Mouse (Mus musculus): Measurements from ENCODE around the gene Arid5b.

Gene Arid5b

DNA sequence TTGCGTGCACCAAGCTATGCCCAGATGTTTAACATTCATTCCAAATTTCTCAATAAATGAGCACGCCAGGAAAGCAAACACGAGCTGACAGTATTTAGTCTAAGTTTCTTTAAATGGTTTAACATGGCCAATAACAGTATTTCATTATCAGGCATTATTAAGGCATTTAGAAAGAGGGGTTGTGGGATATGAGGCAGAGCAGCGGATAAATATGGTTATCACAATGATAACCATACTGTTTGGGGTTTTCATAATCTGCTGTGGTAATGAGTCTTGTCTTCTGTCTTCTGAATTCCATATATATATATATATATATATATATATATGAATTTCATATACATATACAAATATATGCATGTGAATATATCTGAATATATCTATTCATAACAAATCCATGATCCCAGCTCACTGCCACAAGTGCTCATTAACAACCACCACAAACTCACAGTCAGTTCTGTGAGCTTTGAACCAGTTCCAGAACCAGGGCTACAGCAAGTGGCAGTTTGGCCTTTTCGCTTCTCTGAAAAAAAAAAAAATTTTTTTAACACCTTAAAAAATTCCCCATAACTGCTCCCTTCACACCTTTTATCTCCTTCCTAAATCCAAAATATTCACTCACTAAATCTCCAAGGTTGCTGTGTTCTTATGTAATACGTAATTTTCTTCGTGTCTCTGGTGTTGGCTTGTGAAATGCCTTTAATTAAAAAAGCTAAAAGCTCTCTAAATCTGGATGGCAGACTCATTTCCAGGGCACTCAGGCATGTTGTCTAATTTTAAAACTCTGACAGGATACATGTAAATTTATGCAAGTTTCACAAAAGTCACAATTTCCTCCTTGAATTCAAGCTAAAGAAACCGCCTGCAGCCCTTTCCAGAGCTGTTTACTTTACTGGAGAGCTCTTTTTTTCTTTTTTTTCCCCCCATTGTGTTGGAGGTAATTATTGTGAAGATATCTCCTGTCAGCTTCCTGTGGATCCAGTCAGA lies 113.5 kb downstream of the Arid5b start:
- DNase-seq (ENCODE audit: low spot score), result no peak

DNA sequence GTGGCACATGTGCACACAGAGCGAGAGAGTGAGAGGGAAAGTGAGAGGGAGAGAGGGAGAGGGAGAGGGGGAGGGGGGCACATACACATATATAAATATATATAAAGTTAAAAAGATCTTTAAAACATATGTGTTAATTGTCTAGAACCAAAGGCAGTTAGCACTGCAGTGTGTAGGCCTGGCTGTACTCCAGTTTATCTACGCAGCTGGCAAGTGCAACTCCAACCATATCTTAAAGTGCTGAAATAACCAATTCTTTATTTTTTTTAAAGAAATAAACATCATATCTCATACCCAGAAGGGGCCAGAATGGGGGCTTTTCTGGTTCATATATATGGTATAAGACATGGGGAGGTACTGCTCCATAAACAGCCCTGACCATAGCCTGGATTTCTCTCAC lies 114.4 kb downstream of the Arid5b start:
- no peak for DNase-seq (ENCODE audit: low spot score)

DNA sequence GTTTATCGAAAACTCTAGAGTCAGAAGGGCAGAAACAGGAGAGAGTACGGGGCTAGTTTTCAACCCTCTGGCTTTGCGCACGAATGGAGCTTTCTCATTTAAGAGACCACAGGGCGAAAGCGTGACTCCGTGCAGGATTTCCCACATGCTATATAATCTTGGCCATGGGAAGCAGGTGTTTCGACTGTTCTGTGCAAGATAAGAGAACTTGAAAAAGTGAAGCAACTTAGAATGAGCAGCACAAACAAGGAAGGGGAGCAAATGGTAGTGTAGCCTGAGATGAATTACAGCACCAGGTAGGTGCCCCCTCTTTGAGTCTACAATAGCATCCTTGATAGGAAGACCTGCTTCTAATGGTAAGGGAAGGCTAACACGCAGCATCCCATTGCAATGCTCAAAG lies 118.8 kb downstream of the Arid5b start:
- no peak for DNase-seq (ENCODE audit: low spot score)

DNA sequence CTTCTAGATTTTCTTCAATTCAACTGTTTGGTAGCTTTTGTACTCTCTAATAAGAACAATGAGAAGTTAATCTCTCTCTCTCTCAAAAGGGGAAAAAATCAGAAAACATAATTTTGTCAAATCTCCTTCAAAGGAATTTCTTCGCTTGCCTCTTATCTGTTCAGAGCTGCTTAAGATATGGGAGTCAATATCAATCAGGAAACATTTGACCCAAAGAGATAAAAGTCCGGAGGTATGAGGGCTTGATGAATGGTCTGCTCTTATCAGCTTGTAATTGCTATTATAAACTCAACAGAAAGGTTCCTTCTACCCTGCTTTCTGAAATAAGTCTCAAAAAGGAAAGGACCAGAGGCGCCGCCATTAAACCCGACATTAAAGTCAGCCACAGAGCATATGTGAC lies 120.0 kb downstream of the Arid5b start:
- DNase-seq (ENCODE audit: low spot score), result no peak

DNA sequence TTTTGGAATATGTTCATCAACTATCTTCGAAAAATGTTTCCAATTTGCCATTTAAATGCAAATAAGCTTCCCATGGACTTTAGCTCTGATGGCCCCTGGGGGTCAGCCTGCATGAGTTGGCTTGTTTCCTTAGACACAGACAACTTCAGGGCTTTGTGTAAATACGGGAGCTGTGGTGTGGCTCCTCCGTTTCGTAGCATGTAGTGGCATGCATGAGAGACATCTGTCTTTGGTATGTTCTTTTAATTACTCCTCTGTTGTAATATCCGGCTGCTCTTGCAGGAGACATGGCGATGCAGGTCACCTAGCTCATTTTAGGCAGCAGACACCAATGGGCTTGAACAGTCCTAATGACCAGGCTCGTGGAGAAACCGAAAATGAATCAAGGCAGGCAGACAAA lies 121.0 kb downstream of the Arid5b start:
- no peak for DNase-seq (ENCODE audit: low spot score)

DNA sequence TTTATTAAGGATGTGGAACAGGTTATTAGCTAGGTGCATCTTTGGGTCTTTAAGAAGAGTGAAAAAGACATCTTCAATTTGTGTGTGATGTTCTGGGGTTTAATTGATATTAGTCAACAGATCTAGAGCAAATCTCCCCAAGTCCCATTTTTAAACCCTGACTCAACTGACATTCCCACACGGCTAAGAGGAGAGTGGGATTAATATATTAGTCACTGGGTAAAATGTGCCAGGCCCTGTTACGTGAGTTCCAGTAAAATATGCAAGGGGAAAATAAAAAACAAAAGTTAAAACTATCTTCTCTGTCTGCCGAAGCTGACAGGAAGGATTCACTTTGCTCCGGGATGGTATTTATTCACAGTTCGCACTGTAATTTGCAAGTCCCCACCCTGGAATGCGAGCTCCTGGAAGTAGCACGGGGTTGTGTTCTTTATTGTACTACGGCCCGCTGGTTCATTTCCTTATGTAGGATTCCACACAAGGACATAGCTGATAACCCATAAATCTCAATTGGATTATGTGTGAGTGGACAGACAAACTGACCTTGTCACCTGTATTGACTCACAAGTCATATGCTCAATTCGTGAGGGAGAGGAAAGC lies 121.8 kb downstream of the Arid5b start:
- DNase-seq (ENCODE audit: low spot score), result no peak

DNA sequence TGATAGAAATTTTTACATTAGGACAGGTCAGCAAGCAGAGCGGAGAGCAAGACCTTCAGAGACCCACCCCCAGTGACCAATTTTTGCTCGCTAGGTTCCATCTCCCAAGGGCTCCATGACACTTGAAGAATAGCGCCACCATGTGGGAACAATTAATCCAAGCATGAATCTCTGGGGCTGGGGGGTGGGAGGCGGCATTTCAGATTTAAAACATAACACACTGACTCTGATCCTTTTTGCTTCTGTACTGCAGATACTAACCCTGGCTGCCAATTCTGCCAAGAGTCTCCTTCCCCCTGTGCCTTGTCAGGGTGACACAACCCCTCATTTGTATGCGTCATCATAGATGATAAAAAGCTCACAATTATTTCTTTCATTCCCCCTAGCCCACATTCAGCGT lies 122.4 kb downstream of the Arid5b start:
- DNase-seq (ENCODE audit: low spot score), result no peak

DNA sequence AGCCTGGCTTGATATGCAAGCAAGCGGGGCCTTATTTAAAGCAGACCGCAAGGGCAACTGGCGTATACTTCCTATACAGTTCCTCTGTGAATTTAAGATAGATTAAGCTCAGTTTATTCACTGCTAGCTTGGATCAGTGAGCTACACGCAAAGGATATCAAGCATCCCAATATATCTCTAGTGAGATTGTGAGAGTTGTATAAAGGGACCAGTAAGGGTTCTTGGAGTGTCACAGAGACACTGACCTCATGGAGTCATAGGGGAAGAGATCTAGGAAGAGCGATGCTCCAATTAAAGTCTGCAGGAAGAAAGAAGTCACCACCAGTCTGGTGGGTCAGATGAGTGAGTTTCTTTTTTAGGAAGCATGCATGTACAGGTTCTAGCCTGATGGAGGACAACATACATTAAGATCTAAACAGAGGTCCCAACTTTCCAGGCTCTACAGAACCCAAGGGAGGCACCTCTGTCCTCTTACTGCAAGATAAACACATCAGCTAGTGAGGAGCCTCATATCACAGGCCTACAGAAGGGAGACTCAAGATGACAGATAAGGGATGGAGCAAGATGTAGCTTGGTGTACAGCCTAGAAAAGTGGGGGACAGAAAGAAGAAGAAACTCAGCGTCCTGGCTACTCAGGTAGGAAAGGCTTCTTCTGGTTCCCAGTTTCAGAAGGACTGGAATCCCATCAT lies 123.0 kb downstream of the Arid5b start:
- no peak for DNase-seq (ENCODE audit: low spot score)

DNA sequence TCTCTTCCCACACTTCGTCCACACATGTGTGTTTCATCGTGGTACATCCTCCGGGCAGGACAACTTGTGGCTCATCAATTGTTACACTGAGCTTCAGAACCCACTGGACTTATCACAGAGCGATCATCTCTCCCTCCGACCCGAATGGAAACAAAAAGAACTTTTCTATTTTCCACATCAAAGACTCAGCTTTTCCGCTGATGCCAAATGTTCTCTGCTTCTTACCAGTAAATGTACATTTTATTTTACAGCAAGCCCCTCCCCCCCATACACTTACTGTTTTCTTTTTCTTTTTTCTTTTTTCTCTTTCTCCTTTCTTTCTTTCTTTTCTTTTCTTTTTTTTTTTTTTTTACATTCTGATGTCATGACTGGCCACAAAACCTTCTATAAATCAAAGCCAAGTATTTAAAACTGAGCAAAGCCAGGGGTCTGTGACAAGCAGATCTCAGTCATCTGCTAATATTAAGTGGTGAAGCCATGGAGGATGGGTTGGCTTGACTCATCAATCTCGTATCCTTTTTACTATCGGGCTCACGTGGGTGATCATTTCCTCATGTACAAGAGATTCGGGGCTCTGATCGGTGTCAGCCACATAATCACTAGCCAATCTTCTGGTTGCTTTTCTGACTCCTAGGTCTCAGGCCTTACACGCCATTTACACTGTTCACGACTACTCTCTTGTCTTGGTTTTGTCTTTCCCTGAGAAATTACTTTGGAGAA lies 124.3 kb downstream of the Arid5b start:
- no peak for DNase-seq (ENCODE audit: low spot score)

DNA sequence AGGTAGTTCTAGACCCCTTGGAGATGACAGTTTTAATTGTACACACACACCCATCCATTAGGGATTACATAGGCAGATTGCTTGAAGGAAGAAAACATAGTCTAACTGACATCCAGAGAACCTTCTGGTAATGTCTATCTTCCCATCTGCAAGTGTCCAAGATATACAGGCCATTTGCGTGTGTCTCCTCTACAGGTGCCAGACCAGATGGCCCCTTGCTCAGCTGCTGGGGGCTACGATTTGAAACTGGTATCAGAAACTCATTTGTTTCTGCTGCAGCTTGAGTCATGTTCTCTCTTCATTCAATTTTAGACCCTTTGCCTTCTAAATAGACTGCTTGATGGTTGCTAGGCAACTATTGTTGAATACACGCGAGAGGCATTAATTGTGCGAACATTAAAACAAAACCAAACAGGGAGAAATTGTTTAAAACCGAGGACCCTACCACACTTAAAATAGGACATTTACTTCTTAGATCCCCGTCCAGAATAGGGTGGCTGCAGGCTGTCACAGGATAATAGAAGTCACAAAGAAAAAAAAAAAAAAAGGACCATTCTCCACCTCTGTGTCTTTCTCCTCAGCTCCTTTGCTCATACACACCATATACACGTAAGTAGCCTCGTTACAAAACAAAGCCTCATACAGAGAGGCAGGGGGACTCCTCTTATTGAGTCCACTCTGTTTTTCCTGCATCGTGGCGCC lies 125.0 kb downstream of the Arid5b start:
- DNase-seq (ENCODE audit: low spot score), result no peak

DNA sequence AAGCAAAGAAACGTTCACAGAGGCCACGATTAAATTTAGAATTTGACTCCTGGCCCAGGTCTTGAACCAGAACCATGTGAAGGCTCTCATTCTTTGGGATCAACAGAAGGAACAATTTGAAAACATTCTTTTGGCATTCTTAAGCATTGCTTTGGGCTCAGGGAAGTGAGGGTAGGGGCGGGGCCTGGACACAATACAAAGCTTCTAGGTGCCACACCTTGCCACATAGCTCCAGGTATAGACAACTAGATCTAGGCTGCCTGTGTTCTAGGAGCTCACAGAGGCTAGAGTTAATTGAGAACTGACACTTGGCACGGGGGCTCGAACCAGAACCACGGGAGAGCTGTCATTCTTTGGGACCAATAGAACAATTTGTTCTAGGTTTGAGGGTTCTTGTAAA lies 130.0 kb downstream of the Arid5b start:
- DNase-seq (ENCODE audit: low spot score), result no peak

DNA sequence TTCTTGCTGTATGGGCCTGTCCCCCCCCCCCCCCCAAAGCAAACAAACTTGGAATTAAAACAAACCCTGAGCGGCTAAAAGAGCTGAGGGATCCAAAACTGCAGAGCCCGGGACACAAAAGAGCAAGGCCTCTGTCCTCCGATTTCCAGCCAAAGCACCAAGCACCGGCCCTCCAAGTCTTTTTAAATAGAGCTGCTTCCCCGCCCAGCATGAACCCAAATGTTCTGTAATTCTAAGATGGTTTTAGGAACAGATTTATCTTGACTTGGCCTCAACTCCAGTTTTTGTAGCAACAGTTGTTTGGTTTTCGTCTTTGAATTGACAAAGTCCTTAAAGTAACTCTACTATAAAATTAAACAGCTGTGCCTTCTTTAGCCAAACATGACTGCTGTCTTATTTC lies 130.8 kb downstream of the Arid5b start:
- no peak for DNase-seq (ENCODE audit: low spot score)

DNA sequence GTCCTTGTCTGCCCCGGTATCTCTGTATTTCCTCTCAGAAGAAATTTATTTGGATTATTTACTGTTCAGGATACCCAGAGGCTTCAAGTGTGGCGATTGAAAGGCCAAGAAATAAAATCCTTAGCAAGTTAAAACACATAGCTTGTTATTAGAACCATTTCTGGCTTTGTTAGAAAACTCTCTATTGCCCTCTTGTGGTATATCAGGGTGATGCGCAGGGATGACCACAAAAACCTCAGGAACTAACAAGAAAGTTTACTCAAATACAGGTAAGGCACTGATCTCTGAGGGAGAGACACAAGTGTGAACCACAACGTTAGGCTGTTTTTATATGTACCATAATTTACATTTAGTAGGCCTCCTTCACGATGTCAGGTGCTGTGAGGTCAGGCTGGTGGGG lies 131.7 kb downstream of the Arid5b start:
- DNase-seq (ENCODE audit: low spot score), result no peak

DNA sequence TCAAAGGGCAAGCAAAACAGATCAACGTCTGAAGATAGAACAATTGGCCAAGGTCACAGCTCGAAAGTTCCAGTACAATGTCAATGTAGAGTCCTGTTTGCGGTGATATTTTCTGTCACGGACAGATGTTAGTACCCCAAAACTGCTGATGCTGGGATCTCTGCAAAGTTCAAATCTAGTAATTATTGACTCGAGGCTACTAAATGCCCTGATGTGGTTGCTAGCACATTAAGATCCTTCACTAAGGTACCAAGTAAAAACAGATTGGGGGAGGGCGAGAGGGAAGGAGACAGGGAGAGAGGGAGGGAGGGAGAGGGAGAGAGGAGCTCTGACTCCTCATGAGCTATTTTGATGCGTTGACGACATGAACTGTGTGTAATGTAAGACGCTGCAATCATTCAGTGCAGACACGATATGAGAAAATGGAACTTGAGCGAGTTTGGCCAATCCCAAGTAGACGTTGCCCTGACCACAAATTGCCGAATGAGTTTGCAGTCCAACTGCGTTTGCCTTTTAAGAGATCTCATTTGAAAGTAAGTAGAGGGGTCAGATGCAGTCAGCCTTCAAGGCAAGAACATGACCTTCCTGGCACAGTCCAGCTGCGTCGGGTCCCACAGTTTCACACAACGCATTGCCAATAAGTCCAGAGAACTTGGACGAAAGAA lies 133.1 kb downstream of the Arid5b start:
- DNase-seq (ENCODE audit: low spot score), result no peak

DNA sequence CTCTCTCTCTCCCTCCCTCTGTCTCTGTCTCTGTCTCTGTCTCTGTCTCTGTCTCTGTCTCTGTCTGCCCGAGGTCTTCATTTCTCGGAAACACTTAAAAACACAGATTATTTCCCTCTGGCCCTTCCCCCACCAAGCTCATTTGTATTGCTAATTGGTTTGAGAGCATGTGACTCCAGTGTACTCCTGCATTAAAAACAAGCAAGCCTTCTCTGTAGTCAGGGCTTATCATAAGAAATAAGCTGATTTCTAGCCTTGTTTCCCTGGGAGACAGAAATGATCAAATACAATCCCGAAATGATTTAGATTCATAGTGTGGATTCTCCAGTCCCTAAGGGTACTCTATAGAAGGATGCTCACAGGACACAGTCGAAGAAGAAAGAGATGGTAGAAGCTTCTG lies 136.0 kb downstream of the Arid5b start:
- no peak for DNase-seq (ENCODE audit: low spot score)

DNA sequence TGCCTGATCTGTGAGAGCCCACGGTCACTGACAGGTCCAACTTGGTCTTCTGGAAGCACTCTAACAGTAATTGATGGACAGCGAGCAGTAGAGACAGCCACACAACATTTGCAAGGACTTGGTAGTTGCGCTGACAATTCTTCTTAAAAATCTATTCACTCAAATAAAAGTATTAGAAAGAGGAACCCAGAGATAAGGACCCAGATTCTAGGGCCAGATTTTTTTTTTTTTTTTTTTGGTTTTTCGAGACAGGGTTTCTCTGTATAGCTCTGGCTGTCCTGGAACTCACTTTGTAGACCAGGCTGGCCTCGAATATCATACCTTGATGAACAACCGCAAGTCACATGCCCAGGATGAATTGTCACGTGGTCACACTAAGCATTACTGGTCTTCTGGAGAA lies 137.0 kb downstream of the Arid5b start:
- DNase-seq (ENCODE audit: low spot score), result no peak

DNA sequence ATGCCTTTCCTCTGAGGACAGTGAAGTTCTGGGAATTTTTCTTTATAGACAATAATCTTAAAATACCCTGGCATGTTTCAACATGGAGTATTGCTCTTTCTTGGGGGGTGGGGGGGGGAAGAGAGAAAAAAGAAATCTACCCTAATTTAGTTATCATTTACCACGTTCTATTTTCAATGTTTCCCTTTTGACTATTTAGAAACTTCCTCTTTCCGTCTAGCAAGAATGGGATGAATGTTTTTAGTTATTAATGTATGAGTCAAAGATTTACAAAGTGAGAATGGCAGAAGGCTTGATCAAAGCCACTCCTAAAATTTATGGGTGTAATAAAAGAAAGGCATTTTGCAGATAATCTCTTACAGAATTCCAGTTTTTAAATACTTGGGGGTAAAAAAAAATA lies 137.7 kb downstream of the Arid5b start:
- no peak for DNase-seq (ENCODE audit: low spot score)

DNA sequence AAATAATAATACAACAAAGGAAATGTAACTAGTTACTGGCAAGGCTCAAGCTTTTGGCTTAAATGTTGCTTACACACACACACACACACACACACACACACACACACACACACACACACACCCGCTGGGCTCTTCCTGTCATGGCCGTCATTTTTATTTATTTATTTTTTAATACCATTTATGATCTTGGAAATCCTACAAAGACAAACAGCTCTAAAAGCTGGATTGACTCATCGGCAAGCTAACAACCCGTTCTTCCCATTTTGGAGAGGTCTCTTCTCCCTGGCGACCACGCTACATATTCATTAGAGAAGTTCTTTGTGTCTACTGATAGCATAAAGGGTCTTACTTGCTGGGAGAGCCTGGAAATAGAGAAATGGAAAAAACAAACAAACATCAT lies 138.2 kb downstream of the Arid5b start:
- no peak for DNase-seq (ENCODE audit: low spot score)

DNA sequence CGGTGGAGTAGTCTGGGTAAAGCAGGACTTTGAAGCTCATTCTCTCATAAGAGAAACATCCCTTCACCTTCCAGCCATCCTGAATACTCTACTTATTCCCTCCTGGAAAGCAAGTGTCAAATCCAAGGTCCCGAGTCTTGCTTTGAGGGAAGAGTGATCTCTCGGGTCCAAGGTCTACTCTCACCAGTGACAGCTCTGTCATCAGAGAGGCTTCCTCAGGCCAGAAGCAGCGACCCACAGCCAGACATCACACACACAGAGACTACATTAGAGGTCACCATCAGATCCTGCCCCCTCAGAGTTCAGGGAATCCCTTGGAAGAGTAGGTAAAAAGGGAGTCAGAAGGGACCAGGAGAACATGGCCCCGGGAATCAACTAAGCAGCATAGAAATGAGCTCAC lies 140.4 kb downstream of the Arid5b start:
- DNase-seq (ENCODE audit: low spot score), result no peak

DNA sequence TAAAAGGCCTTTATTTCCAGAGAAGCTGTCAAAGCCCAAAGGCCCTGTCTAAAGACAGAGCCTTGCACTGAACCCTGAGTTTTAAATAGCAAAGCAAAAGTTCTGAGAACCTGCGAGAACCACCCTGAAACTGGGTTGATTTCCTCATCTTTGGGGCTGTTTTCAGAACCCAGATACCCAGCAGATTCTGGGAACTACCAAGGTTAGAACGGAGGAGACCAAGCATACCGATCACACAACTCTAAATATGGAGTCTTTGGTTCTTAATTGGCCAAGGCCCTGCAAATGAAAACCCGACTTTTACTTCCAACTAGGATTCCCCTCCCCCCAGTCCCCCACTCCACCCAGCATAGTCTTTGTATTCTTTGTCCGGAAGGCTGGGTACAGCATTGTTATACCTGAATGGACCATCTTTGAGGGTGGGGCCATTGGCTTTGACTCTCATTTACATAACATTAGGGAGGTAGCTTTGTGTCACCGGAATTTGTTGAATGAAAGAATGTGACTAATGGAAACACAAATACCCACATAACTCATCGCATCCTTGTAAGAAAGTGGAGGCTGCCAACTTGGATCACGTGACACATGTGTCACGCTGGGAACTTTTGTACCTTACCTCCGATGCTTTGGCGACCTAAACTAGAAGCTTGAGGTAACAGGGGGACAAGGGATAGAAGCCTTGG lies 141.2 kb downstream of the Arid5b start:
- DNase-seq (ENCODE audit: low spot score), result no peak

Measured in testis, postnatal 10 days (tissue).